Mouse (Mus musculus): ENCODE data around the gene Gm13694.

Gm13694 gene

GRCm38 (mm10) chr2:84025217-84025616, 46.5 kb downstream of the Gm13694 start:
- no peak for DNase-seq (ENCODE audit: low spot score in 2 of 2)

Data from frontal cortex, postnatal 36 days (tissue).